Mouse (Mus musculus) ES-E14 (cell line): ENCODE data around the gene Srsf3.

Experiments used
- CHD2 ChIP-seq: IDR thresholded peaks from 2 replicates; pipeline ENCODE4 v1.6.1; 2014; ENCODE audit warnings: mild to moderate bottlenecking, low read depth, low read length, inconsistent platforms
- HCFC1 ChIP-seq: IDR thresholded peaks from 2 replicates; pipeline ENCODE4 v1.6.1; 2012; ENCODE audit warnings: low read length, inconsistent platforms, borderline replicate concordance; ENCODE audit not compliant: insufficient read depth
- MAFK ChIP-seq: IDR thresholded peaks from 2 replicates; pipeline ENCODE4 v1.6.1; 2014; ENCODE audit warnings: mild to moderate bottlenecking, low read depth, low read length, inconsistent platforms; ENCODE audit not compliant: insufficient read depth
- ZC3H11A ChIP-seq: IDR thresholded peaks from 2 replicates; pipeline ENCODE4 v1.6.1; 2012; ENCODE audit warnings: low read depth, mild to moderate bottlenecking, inconsistent platforms, low read length, borderline replicate concordance
- ZNF384 ChIP-seq: IDR thresholded peaks from 2 replicates; pipeline ENCODE4 v1.6.1; 2012; ENCODE audit warnings: low read depth, low read length, inconsistent platforms

GRCm38 (mm10) chr17:29050791-29051190 lies 18.4 kb downstream of the Srsf3 start:
- TF ChIP-seq MAFK (no peak), ZNF384 (no peak), ZC3H11A (no peak), HCFC1 (no peak), CHD2 (no peak)
